Mouse (Mus musculus): ENCODE results near the gene Jun. TPM values are rescaled to one million over a fixed set of nuclear protein-coding genes. Genes with fewer than 3 reads are reported as not detected.

The Jun gene
- polyA plus RNA-seq (2015; fragmentation: Illumina TruSeq; extraction: RNeasy Lipid Tissue Mini Kit (QIAGEN cat#74804); ENCODE audit: insufficient read depth, low read depth, low replicate concordance): 13.6 TPM

GRCm38 (mm10) chr4:95052025-95052899 lies at the start of gene Jun:
Jun (minus strand) TSS chr4:95052222.

Other genes with a start within 250 kb of the Jun start
- not detected for gene Eqtn, start 123.4 kb downstream of the Jun start, polyA plus RNA-seq (2015; fragmentation: Illumina TruSeq; extraction: RNeasy Lipid Tissue Mini Kit (QIAGEN cat#74804); ENCODE audit: insufficient read depth, low read depth, low replicate concordance)
- gene Mysm1, start 73.1 kb downstream of the Jun start, polyA plus RNA-seq (2015; fragmentation: Illumina TruSeq; extraction: RNeasy Lipid Tissue Mini Kit (QIAGEN cat#74804); ENCODE audit: insufficient read depth, low read depth, low replicate concordance): 6.9 TPM

Measured in pancreas, adult 10 weeks (tissue).